Mouse (Mus musculus) mature B cell (primary cell): Measurements from ENCODE around the gene Jph4.

Experiments
- in situ Hi-C: fragments of 300-500 bp; cut with MboI; formaldehyde crosslinking; loops from 2 replicates; pipeline ENCODE4 v1.14.3; 2019

Jph4 gene

GRCm38 (mm10) chr14:55064481-55065370, 52.0 kb downstream of the Jph4 start:
- in situ Hi-C loops, result no loop called here

GRCm38 (mm10) chr14:55063581-55064381, 53.0 kb downstream of the Jph4 start:
- in situ Hi-C loops, result no loop called here

DNA sequence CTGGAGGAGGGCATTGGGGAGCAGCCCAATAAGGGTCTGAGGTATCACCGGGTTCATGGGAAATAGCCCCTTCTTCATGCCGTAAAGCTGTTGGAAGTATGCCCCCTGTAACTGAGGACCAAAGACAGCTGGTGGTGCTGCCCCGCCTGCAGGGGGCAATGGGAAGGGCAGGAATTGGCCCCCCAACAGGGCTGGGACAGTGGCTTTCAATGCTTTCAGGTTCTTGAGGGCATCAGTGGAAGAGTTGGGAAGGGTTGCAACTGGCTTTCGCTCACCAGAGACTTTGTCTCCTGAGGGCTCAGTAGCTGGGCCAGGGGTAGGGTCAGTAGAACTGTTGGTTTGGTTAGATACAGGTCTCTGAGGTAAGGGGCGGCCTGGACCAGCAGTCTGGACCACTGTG, 53.6 kb downstream of the Jph4 start:
- in situ Hi-C loops, result no loop called here

DNA sequence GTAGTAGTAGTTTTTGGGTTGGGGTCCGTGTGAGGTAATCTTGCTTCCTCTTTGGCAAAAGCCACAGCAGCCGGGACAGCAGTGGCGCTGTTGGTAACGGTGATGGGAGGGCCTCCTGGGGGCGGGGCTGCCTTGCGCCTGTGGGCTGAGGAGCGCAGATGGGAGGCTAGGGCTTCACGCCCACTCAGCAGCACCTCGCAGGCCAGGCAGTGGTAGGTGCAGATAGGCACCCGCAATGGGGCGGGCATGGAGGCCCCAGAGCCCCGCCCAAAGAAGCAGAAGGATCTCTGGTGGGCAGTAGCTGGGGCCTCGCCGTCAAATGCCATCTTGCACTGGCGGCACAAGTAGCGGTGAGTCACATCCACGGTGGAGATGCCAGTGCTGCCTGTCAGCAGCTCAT, 54.1 kb downstream of the Jph4 start:
- in situ Hi-C loops, result no loop called here

- in situ Hi-C loops, result no loop called here
Measured at GRCm38 (mm10) chr14:55061845-55062244, 54.9 kb downstream of the Jph4 start.

- in situ Hi-C loops, result no loop called here
Measured at GRCm38 (mm10) chr14:55059931-55060330, 56.8 kb downstream of the Jph4 start.

DNA sequence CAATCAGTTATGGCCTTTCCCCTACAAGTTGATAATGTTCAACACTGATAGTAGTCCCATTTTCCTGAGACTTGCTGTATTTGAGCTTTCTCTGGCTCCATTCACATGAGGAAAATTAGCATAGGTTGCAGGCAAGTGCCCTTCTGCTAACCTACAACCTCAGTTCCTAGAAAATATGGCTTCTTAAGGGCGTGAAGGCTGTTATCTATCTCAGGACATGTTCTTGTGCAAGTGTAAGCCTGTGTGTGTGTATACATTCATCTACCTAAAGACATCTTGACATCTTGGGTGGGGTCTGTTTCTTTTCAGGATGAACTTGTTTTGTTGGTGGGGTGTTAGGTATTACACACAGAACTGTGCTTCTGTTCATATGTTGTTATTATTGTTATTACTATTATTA, 57.7 kb downstream of the Jph4 start:
- in situ Hi-C loops, result no loop called here
